Mouse (Mus musculus): Measurements from ENCODE around the gene Ptprg.

DNA sequence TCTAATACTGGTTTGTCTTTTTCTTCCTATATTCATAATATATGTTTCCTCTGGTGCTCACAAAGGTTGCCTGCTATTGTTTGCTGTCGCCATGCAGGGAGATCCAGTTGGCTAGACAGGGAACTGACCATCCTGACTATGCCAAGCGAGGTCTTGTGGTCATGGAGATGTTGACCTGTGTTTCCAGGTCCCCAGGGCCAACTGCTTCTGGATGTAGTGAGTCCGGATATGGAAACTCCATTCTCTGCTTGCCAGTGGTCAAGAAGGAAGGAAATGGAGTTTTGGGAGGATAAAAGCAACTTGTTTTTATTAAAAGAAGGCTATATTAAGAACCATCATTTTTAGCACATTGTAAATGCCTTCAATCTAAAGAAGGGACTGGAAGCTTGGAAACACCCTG lies 327.8 kb downstream of the Ptprg start:
- no peak for TF ChIP-seq CTCF (IDR thresholded peaks at IDR 0.05; ENCODE audit: low read depth)
- peak; percentile 52; the same call in 1 of the 2 replicates for TF ChIP-seq EP300 (IDR thresholded peaks at IDR 0.05; ENCODE audit: low read depth)
